Mouse (Mus musculus): Measurements from ENCODE around the gene Mkln1. TPM values are rescaled to one million over a fixed set of nuclear protein-coding genes. Genes with fewer than 3 reads are reported as not detected.

Mkln1 gene
- 100 to 1,000 TPM; 182 to 208 TPM for total RNA-seq (2021)
- long read RNA-seq, experiment 1, full-length matches to known transcripts = 114 of 144 reads
- long read RNA-seq, experiment 1, partial matches to known transcripts = 5 of 144 reads
- long read RNA-seq, experiment 1, other reads (novel, unspliced or antisense) = 25 of 144 reads
- long read RNA-seq, experiment 2, full-length matches to known transcripts = 17 of 22 reads
- long read RNA-seq, experiment 2, partial matches to known transcripts = 0 of 22 reads
- long read RNA-seq, experiment 2, other reads (novel, unspliced or antisense) = 5 of 22 reads

GRCm38 (mm10) chr6:31398431-31399205, at the start of gene Mkln1:
Gene Mkln1 (plus strand): TSS chr6:31398735.
- DNase-seq = peak; percentile 94 to 97

DNA sequence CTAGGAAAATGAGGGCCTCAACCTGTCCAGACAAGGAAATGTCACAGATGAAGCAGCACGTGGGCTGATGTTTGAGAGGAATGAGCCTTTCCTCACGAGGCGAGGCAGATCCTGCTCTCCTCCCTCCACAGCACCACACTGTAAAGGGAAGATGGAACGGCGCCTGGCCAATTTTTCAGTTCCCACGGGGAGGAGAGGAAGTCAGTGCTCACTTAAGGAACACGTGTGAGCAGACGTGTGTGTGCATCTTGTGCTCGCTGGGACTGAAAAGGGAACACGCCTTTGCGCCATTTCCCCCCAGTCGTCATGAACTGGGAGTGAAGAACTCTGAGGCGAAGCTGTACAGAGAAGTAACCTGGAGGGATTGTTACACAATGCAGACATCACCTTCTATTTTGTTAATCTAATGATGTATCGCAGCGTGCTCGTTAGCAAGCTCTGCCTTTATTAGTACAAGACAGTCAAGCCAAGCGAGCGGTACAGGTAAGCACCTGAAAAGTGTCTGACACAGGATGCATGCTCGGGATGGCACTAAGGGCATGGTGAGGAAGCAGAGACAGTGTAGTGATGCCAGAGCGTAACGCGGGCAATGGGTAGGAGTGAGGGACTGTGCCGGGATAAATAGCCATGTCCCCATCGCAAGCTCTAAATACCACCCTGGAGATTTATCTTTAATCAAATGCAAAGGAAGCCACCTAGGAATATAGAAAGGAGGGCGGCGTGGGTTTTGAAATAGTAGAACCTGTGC, 41.9 kb upstream of the Mkln1 start:
- no peak for DNase-seq

DNA sequence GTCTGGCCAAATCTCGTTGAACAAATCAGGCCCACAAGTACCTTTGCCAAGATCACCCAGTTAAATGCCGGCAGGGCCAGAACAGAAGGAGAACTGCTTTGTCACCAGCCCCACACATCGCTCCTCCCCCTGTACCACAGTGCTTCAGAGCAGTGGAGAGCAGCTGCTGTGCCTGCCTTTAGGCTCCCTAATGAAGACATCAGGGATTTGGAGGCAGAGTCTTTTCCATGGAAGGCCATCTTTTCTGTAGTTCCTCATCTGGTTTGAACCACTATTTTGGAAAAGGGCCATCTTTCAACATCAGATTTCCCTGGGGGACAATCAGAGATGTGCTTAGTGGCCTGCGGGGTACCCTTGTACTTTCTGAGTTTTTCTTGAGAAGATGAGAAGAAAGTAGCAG, 41.2 kb upstream of the Mkln1 start:
- DNase-seq = peak in 1 of 2 experiments; percentile 13

- no peak for DNase-seq
Measured at GRCm38 (mm10) chr6:31362617-31363016, 35.9 kb upstream of the Mkln1 start.

- DNase-seq = no peak
Measured at GRCm38 (mm10) chr6:31364399-31364798, 34.1 kb upstream of the Mkln1 start.

DNA sequence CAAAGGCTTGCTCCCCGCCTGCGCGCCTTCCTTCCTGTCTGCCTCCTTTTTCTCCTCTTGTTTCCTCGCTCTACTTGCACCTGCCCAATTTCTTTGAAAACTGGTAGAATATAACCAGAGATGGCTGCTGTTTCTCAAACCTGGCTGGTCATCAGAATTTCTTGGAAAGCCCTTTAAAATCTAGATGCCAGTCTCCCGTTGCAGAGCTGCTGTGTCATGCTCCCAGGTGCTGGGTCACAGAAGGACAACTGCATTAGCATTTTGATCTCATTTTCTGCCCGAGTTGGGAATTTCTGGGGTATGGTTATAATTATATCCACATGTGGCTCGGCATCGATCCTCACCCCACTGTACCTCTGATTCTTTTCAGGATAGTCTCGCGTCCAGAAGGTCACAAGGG, 30.6 kb upstream of the Mkln1 start:
- DNase-seq = no peak

GRCm38 (mm10) chr6:31368559-31368958, 30.0 kb upstream of the Mkln1 start:
- DNase-seq = no peak

DNA sequence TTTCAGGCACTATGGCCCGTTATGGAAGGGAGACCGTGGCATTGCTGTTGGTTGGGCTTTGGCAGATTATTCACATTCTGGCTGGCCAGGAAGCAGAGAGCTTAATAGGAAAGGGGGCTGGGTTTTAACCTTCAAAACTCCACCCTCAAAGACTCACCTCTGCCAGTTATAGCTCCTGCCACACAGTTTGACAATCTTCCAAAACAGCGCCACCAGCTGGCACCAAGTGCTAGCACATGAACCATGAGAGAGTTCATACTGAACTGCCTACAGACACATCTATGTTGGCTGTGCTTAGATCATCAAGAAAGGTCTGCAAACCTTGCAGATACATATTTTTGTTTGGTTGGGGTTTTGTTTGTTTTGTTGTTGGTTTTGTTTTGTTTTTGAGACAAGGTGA, 28.7 kb upstream of the Mkln1 start:
- DNase-seq = peak; percentile 59 to 66

GRCm38 (mm10) chr6:31370550-31371061, 27.9 kb upstream of the Mkln1 start:
- peak; percentile 36 to 55 for DNase-seq

GRCm38 (mm10) chr6:31371140-31371539, 27.4 kb upstream of the Mkln1 start:
- DNase-seq = peak in 1 of 2 experiments; percentile 27

DNA sequence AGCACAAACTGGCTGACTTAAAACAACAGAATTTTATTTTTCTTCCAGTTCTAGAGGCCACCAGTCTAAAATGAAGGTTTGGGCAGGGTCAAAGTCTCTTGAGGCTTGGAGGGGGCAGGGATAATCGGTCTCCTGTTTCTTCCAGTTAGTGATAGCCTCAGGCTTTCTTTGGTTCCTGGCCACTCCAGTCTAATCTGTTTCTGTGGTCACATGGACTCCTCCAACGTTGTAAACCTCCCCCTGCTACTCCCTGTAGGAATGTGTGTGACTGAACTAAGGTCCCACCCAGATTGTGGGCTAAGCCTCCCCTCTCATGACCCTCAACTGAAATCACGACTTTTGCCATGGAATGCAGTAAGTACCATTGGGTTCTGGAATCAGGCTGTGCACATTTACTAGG, 25.9 kb upstream of the Mkln1 start:
- no peak for DNase-seq

- no peak for DNase-seq
Measured at GRCm38 (mm10) chr6:31373084-31373673, 25.4 kb upstream of the Mkln1 start.

DNA sequence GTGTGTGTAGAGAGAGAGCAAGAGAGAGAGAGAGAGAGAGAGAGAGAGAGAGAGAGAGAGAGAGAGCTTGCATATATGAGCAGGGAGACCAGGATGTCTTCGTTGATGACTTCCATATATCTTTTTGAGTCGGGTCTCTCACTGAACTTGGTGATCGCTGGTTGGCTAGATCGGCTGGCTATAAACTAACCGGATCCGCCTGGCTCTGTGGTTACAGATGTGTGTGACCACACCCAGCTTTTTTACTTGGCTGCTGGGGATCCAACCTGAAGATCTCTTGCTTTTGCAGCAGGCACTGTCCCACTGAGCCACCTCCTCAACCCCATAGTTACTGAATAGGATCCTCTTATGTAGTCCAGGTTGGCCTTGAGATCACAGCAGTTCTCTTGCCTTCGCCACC, 15.5 kb upstream of the Mkln1 start:
- DNase-seq = no peak

DNA sequence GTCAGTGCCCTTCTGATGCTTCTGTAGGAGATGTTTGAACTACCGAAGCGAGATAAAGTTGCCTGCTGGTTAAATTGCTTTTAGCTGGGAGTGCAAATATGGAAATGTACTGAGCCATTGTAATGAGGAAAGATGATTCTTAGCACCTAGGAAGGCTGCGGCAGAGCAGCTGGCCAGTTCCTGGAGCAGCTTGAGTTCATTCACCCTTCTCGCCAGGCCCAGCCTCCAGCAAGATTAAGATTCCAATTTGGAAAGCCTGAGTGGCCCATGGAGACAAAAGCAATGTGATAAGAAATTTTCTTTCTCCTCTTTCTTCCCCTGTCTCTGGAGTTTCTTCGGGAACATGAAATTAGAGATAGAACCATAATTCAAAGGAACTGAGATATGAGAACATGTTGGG, 13.7 kb upstream of the Mkln1 start:
- DNase-seq = no peak

DNA sequence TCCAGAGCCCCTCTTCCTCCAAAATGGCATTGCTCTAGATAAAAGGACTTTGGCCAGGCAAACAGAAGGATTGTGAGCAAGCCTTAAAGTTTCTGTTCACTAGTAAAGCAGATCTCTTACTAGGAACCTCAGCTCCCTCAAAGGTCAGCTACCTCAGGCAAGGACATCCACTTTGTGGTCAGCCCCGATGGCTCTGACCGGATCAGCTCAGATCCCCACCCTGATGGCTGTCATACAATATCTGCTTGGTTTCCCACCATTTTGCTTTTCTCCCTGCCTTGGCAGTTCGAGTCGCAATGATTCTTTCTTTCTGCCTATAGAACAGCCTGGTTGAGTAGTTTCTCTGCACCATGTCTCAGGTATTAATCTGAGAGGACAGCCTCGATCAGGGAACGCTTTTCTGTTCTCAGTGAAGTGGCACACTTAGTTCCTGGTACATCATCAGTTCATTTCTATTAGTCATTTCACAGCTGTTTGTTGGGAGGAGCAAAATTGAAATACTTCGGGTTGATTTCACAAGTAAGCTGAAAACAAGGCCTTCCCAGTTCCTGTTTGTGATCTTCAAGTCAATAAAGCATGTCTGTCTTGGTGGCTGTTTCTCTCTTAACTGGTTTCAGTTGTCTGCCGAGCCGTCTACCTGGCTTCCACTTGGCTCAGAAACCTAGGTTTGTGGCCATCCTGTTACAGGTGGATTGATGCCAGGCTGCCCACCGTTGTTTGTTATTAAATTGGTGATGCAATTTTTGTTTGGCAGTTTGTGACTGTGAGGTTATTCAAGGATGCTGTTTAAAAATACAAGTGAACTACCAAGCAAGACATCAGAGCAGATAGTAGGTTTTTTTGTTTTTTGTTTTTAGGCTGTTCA, 13.0 kb upstream of the Mkln1 start:
- DNase-seq = no peak

- no peak for DNase-seq
Measured at GRCm38 (mm10) chr6:31389716-31390115, 8.8 kb upstream of the Mkln1 start.

DNA sequence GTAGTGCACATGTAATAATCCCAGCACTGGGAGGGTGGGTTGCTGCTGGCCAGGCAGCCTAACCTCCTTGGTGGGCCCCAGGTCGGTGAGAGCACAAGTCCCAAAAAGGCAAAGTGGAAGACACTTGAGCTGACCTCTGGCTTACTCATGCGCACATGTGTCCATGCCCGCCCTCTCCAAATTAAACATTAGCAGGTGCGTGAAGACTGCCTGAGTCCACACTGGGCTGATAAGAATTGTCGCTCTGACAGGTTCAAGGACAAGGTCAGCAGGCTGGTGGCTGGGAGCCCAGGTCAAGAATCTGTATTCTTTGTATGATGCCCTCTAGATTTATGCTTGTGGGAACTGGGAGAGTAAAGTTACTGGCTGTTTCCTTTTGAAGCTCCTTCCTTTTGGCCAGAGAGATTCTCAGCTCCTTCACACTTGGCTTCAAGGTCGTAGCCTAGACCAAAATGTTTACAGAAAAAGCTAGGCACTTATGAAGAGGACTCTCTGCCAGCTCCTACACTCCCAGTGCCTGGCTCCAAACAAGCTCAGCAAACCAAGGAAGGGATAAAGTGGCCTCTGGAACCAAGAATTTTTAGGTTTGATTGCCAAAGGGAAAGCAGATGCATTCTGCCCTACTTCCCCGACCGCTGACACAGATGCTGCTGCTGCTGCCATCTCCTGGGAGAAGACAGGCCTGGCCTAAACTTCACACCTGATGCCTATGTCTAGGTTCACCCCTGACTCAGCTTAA, 8.1 kb upstream of the Mkln1 start:
- peak; percentile 52 to 58 for DNase-seq

DNA sequence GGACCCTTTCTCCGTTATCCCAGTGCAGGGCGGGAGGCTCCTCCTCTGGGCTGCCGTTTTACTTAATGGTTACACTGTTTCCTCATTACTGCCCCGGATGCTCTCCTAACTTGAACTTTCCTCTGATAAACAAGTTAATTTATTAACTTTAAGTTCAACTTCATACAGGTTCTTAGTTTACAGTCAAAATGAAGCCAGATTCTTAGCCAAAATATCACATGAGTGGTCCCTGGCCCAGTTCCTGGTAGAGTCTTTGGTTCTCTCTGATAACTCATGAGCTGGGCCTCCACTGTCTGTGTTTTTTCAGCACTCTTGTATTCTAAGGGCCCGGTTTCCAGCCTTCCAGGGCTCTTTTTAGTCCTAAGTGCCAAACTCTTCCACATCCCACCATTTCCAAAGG, 5.7 kb upstream of the Mkln1 start:
- DNase-seq = no peak

GRCm38 (mm10) chr6:31396118-31396517, 2.4 kb upstream of the Mkln1 start:
- DNase-seq = no peak

DNA sequence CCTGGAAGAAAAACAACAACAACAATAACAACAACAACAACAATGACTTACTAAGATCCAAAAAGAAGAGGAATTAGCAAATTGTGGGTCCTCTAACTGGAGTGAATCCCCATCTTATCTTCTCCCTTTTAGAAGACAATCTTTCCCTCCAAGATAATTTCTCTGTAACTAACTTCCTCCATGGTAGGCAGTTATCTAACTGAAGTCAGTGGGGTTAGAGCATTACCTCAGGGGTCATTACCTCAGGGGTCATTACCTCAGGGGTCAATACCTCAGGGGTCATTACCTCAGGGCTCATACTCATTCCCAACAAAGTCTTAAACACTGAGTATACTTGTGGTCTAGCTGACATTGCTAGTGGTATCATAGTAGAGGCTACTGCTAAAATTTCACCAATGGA, 1.2 kb upstream of the Mkln1 start:
- no peak for DNase-seq

Data from adrenal gland, postnatal 36 days (tissue).